Mouse (Mus musculus): ENCODE measurements around the gene Artn.

The Artn gene

DNA sequence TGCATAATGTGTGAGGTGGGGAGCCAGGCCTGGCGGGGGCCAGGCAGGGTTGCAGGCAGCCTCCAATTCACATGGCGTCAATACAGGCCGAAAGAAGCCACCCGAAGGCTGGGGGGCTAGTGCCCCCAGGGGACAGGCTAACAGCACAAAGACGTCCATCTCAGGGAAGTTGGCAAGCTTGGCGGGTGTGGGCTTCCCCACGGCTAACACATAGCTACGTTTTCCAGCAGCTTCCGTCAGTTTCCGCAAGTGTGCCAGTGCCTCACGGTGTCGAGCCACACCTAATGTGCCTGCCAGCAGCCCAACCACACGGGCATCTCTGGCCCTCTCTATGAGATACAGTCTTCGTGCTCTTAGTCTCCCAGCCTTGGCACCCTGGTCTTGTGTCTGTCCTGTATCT is 39.5 kb downstream of the Artn start:
- no peak for DNase-seq (ENCODE audit: low read depth, low spot score)

GRCm38 (mm10) chr4:117889471-117889870 is 40.1 kb downstream of the Artn start:
- DNase-seq (ENCODE audit: low read depth, low spot score), result no peak

DNA sequence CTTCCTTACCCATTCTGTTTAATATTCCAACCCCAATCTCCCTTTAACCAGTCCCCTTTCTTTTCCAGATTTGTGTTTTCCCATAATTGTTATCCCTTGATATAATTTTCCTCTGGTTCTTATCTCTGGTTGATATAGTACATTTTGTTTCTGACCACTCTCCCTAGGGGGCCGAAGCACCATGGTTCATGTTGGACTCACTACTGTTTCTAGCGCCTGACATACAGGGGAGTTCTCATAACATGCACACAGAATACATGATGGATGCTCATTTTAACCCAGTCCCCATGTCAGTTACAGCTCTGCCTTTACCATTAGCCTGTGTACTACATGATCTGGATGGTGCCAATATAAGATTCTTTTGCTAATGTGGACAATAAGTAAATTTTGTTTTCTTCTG is 41.6 kb downstream of the Artn start:
- DNase-seq (ENCODE audit: low read depth, low spot score), result no peak

- DNase-seq (ENCODE audit: low read depth, low spot score), result peak; percentile 91
These were observed 42.4 kb downstream of the Artn start, which contains the start of gene Atp6v0b for GRCm38 (mm10) chr4:117887133-117887532. Gene Atp6v0b, minus strand, starts transcription at chr4:117887333.

GRCm38 (mm10) chr4:117886644-117887043 is 42.9 kb downstream of the Artn start:
- DNase-seq (ENCODE audit: low read depth, low spot score), result no peak

DNA sequence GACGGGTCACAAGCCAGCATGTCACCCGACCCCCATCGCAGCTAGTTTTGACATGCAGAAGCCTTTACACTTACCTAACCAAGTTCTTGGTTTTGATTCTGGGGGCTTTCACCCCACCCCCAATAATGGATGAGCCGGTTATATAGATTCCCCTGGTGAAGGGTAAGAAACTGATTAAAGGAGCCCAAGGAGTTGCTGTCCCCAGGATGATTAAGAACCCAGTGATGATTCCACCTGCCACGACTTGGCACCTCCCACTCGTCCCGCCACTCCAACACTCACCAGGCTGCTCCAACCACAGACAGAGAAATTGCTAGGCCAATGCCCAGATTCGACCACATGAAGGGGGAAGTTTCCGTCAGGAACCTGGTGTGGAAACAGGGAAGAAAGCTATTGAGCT is 43.6 kb downstream of the Artn start:
- no peak for DNase-seq (ENCODE audit: low read depth, low spot score)

DNA sequence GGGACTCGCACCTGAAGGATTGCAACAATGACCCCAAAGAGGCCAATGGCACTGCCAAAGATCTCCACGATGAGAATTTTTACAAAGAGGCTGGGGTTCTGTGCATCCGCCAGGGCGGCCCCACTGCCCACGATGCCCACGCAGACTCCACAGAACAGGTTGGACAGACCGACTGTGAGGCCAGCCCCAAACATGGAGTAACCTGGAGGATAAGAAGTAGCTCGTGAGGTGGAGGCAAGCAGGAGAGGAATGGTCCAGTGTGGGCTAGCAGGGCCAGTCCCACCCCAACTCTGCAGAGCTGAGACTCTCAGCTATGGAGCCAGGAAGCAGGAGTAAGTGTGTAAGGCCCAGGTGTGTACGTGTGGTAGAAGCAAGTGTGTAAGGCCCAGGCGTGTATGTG is 44.5 kb downstream of the Artn start:
- no peak for DNase-seq (ENCODE audit: low read depth, low spot score)

- DNase-seq (ENCODE audit: low read depth, low spot score), result no peak
These were observed 45.4 kb downstream of the Artn start for GRCm38 (mm10) chr4:117884146-117884545.

GRCm38 (mm10) chr4:117882701-117883691 is 46.6 kb downstream of the Artn start, which contains the start of gene B4galt2:
Gene B4galt2, minus strand, starts transcription at chr4:117883487.
- no peak for DNase-seq (ENCODE audit: low read depth, low spot score)

GRCm38 (mm10) chr4:117878703-117879102 is 50.9 kb downstream of the Artn start:
- DNase-seq (ENCODE audit: low read depth, low spot score), result no peak

GRCm38 (mm10) chr4:117878301-117878700 is 51.3 kb downstream of the Artn start:
- peak; percentile 39 for DNase-seq (ENCODE audit: low read depth, low spot score)

All from A20 (cell line).